Mouse (Mus musculus) embryonic fibroblast, embryonic 13.5 days (primary cell): ENCODE measurements around the gene Tenm4.

Experiments used
- CTCF ChIP-seq: IDR thresholded peaks from 2 replicates; pipeline ENCODE4 v1.5.1; 2011; ENCODE audit warnings: mild to moderate bottlenecking, control low read depth, low read length, moderate library complexity, borderline replicate concordance; ENCODE audit not compliant: insufficient read depth
- POLR2A ChIP-seq: IDR thresholded peaks from 2 replicates; pipeline ENCODE4 v1.6.1; 2011; ENCODE audit warnings: low read depth, mild to moderate bottlenecking, control low read depth, low read length, moderate library complexity

DNA sequence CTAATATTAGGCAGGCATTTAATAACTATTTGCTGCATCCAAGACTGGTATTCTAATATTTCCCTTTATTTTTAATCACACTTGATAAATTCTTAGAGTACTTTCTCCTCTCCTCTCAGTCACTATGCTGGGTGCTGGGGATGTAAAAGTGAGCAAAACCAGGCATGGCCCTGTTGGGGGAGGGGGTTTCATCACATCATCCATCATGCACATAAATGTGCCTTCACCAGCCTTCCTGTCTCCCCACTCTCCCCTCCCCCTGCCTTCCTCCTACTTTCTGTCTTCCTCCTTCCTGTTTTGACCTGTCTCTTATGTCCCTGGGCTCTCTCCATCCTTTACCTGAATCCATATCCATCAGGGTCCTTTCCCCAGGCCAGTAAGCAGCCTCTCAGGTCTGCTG lies 416.4 kb downstream of the Tenm4 start:
- TF ChIP-seq CTCF (no peak), POLR2A (no peak)
